Mouse (Mus musculus): ENCODE results near the gene Ppm1h.

Gene Ppm1h

DNA sequence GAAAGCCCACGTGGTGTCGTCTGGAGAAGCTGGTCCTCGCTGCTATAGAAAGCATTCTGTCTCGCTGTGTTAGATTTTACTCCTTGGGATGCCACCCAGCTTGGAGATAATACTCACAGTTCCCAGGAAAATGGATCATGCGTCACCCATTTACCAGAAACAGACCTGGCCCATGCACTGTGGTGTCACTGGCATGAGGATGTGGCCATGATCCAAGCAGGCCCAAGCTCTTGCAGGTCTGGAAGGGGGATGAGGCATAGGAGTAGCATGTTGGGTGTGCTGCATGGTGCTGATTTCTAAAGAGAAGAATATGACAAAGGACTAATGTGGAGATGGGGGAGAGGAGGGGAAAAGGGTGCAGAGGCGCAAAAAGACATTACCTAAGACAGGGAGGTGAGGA is 141.2 kb downstream of the Ppm1h start:
- DNase-seq, result no peak

DNA sequence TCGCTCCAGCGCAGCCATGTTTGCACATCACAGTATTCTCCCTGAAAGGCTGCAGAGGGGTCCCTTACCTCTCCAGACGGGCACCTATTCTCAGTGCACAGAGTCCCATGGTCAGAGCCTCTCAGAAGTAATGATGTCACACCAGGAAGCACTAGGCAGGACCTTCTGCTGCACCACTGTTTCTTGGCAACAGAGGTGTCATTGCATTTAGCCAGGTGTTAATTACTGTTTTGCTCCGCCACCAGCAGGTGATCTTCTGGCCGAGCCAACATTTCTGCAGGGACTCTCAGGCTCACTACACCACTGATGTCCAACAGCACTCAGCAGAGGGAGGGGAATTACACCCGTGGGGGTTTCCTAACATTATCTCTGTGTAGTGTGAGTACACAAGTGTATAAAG is 143.0 kb downstream of the Ppm1h start:
- peak; percentile 75 for DNase-seq

DNA sequence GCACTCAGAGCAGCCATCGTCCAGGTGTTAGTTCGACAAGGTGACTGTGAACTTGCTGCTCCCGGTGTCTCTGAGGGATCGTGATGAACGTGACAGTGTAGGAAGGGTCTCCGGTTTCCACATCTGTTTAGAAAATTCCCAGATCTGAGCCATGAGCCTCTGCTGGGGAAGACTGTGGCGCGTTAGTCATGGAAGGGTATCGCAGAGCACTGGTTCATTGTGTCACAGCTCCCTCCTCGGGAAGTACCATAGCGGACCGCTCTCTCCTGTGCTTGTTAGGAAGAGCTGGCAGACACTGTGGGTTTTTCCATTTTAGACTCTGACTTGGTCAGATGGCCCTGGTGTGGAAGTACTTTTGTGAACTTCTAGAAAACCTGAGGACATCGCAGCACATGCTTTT is 145.1 kb downstream of the Ppm1h start:
- no peak for DNase-seq

DNA sequence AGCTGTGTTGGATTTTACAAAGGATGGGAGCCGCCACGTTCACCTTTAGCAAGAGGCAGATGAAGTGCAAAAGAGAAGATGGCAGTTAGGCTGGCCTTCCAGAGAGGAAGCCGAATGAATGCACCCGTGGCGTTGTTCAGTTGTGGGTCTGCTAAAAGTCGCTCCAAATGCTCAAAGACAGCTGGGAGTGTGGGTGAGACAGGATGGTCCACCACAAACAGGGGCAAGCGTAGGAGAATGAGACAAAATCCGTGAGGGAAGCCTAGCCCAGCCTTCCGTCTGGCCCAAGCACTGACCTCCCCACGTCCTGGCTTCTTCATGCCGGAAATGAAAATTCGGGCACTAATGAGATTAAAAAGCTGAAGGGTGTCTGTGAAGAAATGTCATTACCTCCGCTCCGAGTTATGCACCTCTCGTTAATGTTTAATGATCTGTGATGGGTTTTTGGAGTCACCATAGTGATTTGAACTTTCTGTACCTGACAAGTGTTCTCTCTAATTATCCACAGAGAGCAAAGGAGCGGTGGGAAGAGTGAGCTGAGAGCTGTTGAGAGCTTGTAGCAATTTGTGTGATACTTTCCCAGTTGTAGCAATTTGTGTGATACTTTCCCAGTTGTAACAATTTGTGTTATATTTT is 148.3 kb downstream of the Ppm1h start:
- DNase-seq, result no peak

DNA sequence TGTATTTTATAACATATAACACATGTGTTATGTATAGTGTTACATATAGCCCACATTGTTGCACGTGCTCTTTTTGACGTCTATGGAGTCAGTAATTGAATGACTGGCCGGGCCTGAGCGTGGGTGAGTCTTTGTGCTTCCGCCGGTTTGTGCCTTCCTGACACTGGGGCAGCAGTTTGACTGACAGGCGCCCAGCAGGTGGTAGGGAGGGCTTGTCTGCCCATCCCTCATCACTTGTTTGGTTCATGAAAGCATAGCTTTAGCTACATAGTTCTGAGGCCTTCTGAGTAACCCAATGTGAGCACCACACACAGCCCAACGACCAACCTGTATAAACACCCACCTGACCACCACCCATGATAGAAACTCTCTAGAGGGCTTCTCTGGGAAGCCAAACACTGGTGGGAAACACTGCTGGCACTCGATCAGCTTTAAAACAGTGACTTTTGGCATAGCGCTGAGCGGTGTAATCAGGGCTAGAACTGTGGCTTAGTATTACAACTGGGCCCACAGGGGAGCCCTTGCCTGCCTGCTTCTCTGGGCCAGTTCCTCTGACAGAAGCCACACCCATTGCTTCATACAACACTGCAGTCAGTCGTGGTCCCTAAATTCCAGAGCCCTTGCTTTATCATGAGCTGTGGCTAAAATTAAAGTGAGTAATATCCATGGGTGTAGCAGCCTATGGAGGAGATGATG is 149.3 kb downstream of the Ppm1h start:
- DNase-seq, result no peak

DNA sequence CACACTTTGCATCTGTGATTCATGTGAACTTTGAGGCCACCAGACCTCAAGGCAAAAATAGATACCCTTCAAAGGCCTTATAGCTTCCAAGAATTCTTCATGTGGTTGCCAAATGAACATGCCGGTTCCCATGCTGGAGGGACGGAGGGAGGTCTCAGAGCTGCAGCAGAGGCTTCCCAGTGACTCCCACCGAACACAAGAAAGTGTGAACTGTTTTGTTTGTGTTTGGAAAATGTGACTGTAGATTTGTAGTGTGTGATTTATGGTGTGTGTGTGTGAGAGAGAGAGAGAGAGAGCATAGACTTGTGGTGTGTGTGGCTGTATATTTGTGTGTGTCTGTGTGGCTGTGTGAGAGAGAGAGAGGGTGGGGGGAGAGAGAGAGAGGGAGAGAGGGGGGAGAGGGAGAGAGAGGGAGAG is 151.2 kb downstream of the Ppm1h start:
- DNase-seq, result no peak

DNA sequence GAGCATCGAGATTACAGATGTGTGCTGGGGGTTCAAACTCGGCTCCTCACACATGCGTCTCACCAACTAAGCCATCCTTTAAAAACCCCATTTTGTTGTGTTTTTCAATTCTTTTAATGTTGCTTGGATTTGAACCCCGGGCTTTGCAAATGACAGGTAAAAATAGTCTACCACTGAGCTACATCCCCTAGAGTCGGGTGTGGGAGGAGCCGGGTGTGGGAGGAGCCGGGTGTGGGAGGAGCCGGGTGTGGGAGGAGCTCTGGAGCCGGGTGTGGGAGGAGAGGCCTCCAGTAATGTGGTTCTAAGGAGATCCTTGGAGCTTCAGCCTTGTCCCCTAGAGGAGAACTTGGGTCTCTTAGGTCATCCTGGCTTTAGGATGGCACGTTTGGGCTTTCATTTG is 152.1 kb downstream of the Ppm1h start:
- no peak for DNase-seq

DNA sequence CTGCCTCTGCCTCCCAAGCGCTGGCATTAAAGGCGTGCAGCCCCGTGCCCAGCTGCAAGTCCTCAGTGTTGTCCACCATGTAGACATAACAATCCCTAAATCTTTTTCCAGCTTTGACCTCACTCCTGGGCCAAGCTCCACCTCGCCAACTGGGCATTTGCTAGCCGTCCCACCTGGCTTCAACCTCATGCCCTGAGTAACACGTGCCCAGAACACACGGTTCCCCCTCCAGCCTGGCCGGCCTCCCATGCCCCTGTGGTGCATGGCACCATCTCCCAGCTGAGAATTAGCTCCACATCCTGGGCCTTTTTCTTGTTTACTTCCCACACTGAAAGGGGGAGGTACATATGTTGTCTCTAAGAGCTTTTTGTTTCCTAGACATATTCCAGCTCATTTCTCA is 163.5 kb downstream of the Ppm1h start:
- DNase-seq, result peak; percentile 97

DNA sequence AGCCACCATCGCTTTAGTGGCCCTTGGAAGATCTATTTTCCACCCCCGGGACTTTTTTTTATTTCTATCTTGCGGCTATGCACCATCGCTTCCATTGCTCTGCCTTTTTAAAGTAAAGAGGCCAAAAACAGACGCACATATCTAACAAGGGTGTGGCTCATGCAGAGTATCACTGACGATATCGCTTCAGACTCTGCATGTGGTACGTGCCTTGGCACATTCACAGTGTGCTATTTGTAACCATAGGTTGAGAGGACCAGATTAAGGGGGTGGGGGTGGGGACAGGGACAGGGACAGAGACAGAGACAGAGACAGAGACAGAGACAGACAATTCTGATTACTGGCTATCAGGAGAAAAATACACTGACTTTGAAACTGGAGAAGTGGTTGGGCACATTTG is 164.4 kb downstream of the Ppm1h start:
- no peak for DNase-seq

DNA sequence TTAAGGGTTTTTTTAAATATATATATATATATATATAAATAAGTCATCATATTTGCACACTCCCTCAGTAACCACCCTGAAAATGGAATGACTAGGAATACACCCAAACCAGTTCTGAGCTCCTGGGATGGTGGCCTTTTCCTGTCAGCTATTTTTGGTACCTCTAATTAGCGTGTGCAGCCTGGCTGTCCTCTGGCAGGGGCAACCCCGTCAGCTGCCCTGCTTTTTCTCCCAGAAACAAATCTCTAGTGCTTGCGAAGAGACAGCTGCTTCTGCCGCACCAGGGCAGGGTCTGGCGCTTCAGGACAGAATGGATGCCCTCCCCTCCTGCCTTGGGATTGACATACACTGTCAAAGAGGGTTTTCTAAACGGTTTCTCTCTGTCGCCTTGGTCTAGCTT is 166.9 kb downstream of the Ppm1h start:
- peak; percentile 83 for DNase-seq

DNA sequence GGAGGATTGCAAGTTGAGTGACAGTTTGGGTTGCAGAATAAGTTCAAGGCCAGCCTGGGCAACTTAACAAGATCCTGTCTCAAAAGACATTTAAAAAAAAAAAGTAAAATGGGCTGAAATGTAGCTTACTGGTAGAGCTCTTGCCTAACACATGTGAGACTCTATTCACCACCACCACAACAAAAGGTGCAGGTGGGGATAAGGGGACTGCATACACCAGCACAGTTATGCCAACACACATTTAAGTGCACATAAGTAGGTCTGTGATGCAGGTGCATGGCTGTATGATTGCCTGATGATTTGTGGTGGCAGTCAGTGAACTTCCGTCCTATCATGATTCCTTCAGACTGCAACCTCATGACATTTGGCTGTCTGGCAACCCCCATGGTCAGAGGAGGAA is 167.9 kb downstream of the Ppm1h start:
- no peak for DNase-seq

DNA sequence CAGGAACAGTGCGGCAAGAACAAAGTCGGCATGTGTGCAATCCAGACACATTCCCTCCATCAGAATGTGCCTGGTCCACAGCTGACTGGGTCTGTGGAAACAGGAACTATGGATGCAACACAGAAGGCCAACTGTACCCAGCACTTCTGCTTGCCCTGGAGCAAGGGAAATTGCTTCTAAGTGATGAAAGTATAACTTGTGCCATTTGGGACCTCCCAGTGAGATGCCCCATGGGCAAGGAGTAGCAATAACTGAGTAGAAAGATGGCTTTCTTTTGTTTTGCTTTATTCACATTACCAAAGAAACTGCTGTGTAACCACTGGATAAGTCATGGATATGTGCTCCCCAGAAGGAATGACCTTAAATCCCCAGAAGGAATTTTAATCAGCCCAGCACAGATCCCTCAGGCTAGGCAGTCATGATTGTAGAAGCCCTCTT is 169.5 kb downstream of the Ppm1h start:
- DNase-seq, result no peak

DNA sequence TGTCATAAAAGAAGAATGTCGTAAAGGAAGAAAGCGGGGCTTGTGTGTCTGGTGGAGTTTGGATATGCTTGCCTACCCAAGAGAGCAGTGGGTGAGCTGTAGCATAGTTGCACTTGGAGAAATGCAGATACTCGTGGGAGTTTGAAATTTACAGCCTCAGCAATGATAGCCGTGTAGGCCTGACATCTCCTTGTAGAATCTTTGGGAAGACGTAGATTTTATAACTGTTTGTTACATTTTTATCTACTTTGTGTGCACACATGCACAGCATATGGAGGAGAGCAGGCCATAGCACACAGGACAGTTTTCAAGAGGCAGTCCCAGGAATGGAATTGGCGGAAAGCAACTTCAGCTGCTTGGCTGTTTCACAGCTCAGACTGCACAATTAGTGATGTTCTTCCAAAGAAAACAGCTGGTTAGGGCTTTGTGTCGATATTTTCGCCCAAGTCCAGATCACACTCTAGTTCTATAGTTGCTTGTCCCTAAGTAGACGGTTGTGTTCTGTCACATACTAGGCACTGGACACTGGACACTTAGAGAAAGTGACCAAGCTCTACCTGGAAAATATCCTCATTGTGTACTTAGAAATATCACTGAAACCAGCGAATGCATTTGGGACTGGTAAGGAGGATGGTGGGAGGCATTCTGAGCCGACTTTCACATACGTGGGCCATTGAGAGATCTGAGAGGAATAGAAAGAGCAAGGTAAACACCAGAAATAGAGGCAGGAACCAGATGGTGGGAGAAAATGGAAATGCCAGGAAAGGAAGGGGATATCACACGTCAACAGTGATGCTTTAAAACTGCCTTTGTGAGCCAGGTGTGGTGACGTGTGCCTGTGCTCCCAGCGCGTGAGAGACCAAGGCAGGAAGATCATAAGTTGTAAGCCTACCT is 173.0 kb downstream of the Ppm1h start:
- no peak for DNase-seq

DNA sequence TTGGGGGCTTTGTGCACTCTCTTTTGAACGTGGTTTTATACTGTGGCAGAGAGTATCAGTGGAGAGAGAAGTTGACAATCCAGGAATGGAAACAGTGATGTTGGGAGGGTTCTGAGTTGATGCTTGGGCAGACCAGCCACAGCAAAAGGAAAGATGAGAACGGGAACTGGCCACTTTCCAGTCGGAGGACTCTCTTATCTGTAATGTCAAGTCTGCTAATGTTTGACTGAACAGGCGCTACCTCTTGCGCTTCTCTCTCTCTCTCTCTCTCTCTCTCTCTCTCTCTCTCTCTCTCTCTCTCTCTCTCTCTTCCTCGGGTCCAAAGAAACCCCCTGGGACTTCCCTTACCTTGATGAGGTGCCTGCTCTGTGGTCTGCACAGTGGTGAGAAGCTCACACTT is 176.0 kb downstream of the Ppm1h start:
- no peak for DNase-seq

DNA sequence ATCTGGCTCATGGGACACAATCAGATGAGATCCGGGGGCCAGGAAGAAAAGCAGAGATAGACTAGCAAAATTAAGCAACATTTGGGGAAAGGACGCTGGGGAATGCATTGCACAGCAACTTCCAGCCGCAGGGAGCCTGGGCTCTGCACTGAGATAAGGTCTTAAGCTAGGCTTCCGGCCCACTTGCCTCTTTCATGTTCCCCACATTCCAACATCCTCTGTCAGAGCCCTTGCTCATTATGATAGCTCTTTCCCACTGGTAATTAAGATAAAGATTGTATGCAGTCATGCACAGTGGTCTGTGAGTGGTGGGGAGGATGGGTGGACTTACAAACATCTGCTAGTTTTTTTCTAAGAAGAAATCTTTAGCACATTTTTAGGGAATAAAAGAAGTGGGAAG is 176.6 kb downstream of the Ppm1h start:
- no peak for DNase-seq

DNA sequence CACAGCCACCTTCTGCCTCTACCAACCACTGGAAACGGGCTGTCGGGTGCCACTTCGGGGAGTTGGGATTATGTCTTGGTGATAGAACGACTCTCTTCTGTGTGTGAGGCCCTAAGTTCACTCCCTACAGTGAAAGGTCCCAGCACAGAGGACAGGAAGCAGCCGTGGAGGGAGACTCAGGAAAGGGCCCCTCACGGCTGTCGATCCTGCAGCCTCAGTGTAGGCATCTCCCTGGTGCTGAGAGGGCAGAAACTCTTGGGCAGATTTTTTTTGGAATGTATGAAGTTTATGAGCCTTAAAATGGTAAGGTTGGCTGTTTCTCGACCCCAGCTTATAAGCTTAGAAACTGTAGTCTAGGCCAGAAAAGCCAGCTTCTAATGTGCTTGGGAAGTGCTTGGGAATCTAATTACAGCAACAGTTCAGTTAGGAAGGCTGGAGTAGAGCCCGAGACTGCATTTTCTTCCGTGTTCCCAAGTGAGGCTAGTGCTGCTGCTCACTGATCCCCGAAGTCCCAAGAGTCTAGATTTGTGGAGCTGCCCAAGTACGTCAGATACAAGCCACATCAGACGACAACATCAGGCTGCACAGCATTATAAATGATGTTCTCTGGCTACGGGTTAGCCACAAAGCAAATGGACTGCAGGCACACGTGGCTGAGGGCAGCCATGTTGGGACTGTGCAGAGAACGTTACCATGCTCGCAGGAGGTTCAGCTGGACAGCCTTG is 177.6 kb downstream of the Ppm1h start:
- DNase-seq, result no peak

DNA sequence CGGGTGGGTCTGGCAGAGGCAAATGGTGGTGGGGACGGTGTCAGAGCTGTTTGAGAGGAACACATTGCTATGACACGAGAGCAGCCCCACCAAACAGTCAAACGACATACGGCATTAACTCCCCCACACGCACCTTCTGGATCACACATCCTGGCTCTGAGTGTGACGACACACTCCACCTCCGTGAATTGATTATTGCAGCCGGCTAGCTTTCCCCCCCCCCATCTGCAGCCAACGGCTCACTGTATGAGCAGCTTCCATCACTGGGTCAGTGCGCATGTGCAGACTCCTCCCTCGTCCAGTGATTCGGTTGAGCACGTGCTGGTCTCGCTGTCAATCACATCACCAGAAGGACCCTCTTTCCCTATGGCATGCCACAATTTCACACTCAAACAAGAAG is 178.6 kb downstream of the Ppm1h start:
- DNase-seq, result no peak

DNA sequence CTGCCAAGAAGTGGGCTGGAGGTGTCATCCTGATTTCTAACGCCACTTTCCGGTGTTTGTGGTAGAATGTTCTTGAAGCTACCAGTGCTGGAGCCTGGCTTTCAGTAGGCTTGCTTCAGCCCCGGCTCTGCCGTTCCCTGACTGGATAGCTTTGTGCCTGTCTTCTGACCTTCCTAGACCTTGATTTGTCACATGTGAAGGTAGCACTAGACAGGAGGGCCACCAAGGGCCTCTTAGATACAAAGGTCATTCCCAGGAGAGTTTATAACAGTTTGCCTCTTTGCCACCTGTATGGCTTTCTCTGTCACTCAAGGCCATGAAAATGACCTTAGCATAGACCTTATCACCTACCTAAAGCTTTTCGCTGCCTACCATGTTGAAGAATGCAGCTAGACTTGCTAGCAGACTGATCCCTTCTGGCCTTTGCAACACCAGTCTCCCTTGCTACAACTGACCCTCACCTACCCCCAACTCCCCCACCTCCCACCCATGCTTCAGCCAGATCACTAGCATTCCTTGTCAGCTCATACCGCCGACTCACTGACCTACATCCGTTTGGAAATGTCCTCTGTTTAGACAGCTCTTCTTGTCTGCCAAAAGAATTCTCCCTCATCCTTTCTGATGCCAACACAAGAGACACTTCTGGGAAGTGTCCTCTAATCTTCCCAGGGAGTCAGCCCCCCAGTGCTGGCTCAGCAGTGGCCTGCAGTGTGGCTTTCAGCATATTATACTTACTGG is 180.5 kb downstream of the Ppm1h start:
- DNase-seq, result no peak

DNA sequence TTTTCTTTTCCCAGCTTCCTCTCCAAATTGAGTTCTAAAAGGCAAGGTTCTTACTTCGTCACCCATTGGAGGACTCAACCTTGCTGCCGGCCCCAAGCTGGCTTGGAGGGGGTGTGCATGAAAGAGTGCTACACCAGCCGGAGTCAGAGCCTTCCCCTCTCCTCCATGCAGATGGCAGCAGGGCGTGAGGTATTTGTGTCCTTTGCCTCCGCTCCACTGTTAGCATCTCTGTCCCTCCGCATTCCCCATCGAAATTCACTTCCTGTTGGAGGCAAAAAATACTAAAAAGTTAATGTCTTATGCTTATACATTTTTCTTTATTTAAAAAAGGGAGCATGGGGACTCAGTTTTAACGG is 181.1 kb downstream of the Ppm1h start:
- no peak for DNase-seq

DNA sequence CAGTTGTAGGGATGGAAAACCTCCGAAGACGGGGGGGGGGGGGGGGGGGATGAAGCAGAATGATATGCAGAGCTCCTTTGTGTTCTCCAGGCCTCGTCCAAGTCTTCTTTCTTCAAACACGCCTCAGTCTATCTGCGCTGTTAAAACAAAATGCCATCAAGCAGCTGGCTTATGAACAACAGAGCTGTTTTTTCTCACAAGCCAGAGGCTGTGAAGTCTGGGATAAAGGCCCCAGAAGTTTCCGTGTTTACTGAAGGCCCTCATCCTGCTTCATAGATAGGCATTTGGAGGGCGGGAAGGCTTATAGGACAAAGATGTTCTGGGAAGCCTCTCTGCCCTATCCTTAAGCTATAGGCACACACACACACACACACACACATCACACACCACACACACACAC is 181.5 kb downstream of the Ppm1h start:
- no peak for DNase-seq

DNA sequence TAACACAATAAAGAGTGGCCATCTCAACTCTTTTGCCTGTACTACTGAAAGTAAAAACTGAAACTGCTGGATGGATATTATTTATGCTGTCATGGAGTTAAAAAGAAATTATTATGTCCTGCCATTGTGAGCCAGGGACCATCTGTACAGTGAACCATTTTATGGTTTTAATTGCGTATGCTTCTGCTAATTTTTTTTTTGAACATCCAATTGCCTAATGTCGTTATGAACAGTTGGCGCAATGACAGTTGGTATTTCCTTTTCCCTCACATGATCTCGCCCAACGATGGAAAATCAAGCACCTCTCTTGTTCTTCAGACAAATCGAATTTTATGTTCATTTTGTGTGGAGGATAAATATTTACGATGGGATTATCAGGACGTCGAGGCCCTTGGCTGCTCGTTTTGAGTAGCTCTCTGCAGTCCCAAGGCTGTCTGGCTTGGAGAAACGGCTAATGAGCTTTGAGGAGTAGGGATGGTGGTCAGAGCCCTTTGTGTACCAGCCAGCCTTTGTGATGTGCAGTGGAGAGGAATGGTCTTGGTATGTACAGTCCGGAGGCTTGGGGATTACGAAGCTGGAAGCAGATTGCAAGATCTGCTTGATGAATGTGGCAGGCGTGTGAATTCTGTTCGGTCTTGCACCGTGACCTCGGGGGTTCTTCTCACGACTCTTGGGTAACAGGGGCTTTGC is 183.3 kb downstream of the Ppm1h start:
- no peak for DNase-seq
